Mouse (Mus musculus): ENCODE results near the gene Slc26a10.
A peak's percentile ranks its signal among the peaks of the same experiment; 100 is the strongest.

Slc26a10 gene

DNA sequence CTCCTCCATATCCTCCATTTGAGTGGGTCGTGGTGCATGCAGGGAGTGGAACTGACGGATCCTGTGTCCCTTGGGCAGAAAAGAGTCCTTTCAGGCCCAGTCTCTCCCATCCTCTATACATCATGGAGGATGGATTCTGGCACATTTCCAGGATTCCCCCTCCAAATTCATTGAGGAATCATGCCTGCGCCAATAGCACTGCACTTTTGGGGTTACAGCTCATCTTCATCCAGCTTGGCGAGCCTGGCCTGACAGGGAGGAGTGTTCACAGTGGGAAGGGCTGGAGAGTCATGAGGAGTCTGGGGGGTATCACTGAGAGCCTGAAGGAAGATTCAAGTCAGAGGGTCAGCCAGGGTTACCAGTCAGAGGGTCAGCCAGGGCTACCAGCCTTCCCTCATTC lies 2.2 kb upstream of the Slc26a10 start:
- DNase-seq (ENCODE audit: low spot score), result no peak

DNA sequence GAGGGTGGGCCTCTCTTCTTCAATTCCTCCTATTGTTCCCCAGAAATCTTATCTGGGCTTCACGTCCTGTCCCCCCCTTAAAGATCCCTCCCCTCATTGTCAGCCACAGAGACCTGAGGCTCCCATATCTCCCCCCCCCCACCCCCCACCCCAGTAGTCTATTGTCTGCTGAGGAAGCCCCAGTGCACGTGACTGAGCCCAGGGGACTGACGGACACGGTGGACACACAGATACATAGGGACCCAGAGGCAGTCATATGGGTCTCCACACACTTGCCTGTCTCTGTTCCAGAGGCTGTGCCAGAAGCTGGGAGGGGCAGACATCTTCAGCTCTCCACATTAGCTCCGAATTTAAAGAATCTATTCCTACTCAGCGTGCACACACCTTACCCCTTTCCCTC lies 1.1 kb upstream of the Slc26a10 start:
- DNase-seq (ENCODE audit: low spot score), result no peak

DNA sequence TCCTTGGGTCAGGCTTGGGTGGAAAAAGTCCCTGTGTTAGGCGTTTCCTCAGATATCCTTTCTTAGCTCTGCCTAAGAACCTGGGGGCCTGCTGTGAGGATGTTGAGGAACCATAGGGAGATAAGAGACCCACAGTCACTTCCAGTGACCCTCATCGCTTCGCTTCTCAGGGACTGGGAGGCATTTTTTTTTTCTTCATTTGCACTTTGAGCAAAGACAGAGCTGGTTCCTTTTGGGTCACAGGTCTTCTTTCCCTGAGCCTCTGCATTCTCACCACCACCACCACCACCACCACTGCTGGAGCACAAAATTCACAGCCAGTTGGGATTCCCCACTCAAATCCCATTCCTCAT lies 226 bp upstream of the Slc26a10 start:
- no peak for DNase-seq (ENCODE audit: low spot score)

DNA sequence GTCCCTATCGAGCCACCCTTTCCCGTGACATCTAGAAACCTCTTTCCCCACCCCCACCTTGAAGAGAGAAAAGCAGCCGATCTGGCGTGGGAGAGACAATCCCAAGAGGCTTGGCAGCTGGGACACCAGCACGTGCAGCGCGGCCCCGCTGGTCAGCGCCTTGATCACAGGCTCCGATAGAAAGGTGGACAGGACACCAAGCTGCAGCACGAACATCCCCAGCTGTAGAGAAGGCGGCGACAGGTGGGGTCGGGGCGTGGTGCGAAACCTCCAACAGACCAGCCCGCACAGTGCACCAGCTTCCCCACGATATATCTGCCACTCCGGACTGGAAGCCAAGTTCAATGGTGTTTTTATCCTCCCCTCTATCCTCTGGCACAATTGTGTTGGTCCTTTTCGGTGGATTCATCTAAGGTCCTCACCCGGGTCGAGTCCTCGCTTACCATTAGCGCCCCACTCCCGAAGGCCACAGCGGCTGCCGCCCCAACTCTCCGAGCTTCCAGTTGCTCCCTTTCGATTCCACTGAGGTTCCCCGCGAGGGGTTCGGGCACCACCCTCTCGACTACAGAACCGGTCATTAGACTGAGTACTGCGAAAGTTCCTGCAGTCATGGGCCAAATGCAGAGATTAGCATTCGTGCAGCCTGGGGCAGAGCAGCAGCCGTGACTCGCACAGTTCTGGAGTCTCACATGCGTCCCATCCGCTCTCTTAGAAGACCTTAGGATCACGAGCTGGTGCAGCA lies 2.0 kb downstream of the Slc26a10 start:
- no peak for DNase-seq (ENCODE audit: low spot score)

GRCm38 (mm10) chr10:127177719-127178118 lies 2.7 kb downstream of the Slc26a10 start:
- no peak for DNase-seq (ENCODE audit: low spot score)

DNA sequence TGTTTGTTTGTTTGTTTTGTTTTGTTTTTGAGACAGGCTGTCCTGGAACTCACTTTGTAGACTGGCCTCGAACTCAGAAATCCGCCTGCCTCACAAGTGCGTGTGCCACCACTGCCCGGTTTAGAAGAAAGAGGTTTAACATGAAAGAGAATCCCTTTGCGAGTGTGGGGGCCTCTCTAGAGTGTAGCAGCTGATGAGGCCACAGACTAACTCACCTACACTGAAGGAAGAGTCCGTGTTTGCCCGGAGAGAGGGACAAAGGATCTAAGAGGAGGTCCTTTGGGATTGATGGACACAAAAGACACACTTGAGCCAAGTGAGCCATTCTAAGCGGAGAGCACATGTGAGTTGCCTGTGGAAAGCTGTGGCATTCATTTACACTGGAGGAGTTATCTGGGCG lies 3.2 kb downstream of the Slc26a10 start:
- DNase-seq (ENCODE audit: low spot score), result no peak

DNA sequence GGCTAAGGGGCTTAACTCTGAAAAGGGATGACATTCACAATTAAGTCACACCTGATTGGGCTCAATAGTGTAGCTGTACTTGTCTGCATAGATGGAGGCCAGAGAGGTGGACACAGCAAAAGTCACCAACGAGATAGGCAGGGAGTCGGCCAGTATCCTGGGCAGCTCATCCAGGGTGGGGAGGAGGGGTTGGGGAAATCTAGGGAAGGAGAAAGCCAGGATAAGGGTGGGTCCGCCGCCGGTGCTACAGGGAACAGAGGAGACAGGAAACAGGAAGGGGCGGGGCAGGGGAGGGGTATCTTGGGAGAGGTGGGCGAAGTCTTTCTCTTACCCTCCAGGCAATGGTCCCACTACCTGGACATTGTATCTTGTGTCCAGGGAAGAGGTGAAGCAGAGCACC lies 3.7 kb downstream of the Slc26a10 start:
- DNase-seq (ENCODE audit: low spot score), result no peak

- no peak for DNase-seq (ENCODE audit: low spot score)
Measured at GRCm38 (mm10) chr10:127176228-127176627, 4.2 kb downstream of the Slc26a10 start.

- DNase-seq (ENCODE audit: low spot score), result no peak
Measured at GRCm38 (mm10) chr10:127174170-127174569, 6.3 kb downstream of the Slc26a10 start.

- DNase-seq (ENCODE audit: low spot score), result no peak
Measured at GRCm38 (mm10) chr10:127173148-127174065, 7.0 kb downstream of the Slc26a10 start.

DNA sequence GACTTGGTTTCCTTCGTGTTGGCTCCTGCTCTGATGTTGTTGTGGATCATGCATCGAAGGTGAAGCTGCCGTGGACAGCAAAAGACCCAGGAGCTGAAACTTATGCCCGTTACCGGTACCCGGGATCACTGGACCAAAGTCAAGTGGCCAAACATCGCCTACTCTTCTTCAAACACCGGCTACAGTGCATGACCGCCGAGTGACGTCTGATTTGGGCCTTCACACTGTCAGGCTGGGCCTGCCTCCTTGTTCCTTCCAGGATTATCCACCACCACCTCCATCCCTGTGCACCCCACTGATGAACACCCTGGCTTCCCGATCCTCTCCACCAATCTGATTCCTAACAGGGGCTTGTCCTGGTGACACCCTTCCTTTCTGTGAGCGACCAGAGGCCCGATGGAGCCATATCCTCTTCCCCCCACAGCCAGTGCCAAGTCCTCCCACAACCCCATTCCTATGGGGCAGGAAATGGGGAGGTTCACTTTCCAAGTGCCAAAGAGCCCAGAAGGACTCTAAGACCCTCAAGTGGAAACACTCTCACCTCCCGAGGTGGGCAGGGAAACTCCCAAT lies 8.7 kb downstream of the Slc26a10 start:
- no peak for DNase-seq (ENCODE audit: low spot score)

DNA sequence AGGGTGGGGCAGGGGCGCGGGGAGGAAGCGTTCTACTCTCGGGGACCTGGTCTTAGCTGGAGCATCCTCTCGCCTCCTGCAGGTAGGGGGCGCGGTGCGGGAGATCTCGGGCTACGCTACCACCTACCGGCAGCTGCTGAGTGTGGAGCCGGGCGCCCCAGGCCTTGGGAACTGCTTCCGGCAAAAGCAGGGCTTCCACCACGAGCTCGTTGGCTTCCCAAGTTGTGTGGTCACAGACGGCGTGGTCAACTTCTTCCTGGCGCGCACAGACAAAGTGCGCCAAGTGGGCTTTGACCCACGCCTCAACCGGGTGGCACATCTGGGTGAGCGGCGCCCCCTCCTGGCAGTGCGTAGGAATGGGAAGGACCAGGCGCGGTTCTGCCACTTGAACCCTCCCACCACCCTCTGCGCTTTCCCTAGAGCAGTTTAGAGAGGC lies 9.6 kb downstream of the Slc26a10 start:
- DNase-seq (ENCODE audit: low spot score), result peak; percentile 87

- DNase-seq (ENCODE audit: low spot score), result no peak
Measured at GRCm38 (mm10) chr10:127170002-127170401, 10.4 kb downstream of the Slc26a10 start.

GRCm38 (mm10) chr10:127167614-127168192 lies 12.7 kb downstream of the Slc26a10 start:
- no peak for DNase-seq (ENCODE audit: low spot score)

DNA sequence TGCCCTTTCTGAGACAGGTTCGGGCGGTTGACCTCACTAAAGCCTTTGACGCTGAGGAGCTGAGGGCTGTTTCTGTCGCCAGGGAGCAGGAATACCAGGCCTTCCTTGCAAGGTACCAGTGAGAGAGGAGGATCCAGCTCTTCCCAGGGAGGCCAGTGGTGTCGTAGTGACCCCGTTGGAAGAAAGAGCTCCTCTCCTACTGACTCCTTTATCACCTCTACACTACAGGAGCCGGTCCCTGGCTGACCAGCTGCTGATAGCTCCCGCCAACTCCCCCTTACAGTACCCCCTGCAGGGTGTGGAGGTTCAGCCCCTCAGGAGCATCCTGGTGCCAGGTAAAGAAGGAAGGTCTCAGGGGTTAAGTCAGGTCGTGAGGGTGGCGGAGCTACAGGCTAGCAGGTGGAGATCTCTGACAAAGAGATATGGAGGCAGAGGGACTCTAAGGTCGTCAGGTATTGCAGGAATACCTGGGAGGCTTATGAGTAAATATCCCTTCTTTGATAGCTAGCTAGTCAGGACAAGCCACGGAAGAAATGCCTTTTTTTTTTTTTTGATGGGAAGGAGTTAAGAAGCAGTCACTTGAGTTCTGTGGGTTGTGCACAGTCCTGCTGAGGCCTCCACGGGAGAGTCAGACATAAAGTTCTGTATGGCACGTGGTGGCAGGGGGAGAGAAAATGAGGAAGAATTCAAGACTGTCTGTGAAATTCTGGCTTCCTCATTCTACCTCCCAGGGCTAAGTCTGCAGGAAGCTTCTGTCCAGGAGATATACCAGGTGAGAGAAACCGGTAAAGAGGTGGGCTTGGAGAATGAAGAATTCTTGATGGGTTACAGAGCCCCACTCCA lies 13.5 kb downstream of the Slc26a10 start:
- DNase-seq (ENCODE audit: low spot score), result no peak

- DNase-seq (ENCODE audit: low spot score), result no peak
Measured at GRCm38 (mm10) chr10:127166404-127166715, 14.1 kb downstream of the Slc26a10 start.

DNA sequence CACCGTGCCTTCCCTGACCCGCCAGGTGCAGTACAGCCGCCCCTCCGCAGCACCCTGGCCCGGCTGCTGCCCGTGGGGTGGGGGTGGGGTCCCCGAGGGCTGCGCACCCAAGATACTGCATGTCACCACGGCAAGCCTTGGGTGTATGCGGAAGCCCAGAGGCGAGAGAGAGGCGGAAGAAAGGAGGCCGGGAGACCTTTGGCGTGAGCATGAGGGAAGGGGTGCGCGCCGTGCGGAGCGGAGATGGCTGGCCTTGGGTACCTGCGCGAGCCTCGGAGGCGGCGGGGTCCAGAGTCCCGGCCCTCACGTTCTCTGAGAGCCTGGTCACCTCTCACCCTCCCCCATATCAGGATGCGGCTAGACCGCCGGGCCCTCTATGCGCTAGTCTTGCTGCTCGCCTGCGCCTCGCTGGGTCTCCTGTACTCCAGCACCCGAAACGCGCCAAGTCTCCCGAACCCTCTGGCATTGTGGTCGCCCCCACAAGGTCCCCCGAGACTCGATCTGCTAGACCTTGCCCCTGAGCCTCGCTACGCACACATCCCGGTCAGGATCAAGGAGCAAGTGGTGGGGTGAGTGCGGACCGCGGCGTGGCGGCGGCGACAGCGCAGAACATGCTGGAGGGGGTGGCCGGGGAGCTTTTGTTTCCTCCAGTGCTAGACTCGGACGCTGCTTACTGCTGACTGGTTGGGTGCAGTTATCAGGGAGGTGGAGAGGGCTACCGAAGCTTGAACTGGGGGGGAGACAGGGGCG lies 14.6 kb downstream of the Slc26a10 start:
- peak; percentile 83 for DNase-seq (ENCODE audit: low spot score)

- DNase-seq (ENCODE audit: low spot score), result no peak
Measured at GRCm38 (mm10) chr10:127165354-127165653, 15.1 kb downstream of the Slc26a10 start.

DNA sequence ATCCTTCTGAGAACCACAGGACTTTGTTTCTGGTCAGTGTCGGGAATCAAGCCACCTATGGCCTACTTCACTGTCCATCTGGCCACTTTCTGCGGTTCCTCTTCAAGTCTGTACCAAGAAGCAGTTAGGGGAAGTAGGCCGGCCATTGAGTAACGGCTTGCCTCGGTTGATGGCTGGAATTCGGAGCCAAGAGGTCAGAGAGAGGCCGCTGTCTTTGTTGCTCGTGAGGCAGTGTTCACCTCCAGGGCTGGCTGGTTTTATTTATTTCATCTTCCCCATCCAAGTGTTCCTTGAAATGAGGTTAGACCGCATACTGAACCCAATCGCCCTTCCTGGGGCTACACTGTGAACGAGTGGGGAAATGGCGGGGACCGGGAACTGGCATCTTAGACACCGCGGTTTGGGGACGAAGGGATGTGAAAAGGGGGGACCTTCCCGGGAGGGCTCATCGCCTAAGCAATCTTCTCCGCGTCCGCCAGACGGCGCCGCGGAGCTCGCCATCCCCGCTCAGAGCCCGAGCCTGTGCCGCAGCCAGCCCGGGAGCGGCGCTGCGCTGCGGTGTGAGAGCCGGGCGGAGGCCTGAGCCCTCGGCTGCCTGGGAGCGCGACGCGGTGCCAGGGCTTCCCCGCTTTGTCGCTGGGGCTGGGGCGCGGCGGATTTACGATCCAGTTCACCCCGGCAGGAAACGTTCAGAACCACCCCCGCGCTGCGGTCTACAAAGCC lies 15.7 kb downstream of the Slc26a10 start, which contains the start of gene B4galnt1:
Gene B4galnt1 (plus strand): TSS at position 595 of the 723 bp plus-strand sequence.
- peak; percentile 95 for DNase-seq (ENCODE audit: low spot score)

- DNase-seq (ENCODE audit: low spot score), result no peak
Measured at GRCm38 (mm10) chr10:127164190-127164589, 16.3 kb downstream of the Slc26a10 start.
